Mouse (Mus musculus): ENCODE measurements at regions not wholly inside any gene's neighbourhood (a gene's known extent, or its start where the extent isn't known, plus 50 kb on each side); places are given as distances from the start of the nearest gene placed in this dataset.

DNA sequence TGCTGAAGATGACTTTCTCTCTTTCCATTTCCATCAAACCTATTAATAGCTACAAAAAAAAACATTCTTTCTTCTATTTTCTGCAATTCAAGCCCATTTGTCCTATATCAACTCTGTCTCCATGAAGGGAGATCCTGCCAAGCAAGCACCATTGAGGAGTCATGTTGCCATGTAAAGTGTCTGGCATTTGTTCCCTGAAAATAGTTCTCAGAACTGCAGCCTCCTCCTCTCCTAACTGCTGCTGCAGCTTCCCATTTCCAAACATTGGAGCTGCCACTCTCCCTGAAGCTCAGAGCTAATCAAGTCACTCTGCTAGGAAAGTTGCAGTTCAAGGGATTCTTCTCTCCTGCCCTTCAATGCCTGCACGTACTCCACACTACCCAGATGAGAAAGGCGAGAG, 151.0 kb upstream of the Aco1 start:
- no peaks in the 10 kb centered on the region for H3K9me3 ChIP-seq (ENCODE audit: low read depth, low read length)
- H3K4me3 ChIP-seq (ENCODE audit: low read depth, low read length) = no peak overlapping the region
- H3K27ac ChIP-seq (ENCODE audit: low read depth) = no peak overlapping the region
- H3K4me1 ChIP-seq (ENCODE audit: insufficient read depth) = no peaks in the 10 kb centered on the region
- ATAC-seq (ENCODE audit: insufficient read depth) (no peak), DNase-seq (no peak)
- no peaks in the 10 kb centered on the region for H3K27me3 ChIP-seq (ENCODE audit: insufficient read depth, low read length)
- H3K36me3 ChIP-seq (ENCODE audit: insufficient read depth) = no peaks in the 10 kb centered on the region
- no peak for TF ChIP-seq CTCF (IDR thresholded peaks at IDR 0.05; ENCODE audit: low read depth)
- no peak overlapping the region for H3K9ac ChIP-seq
- WGBS = 76% methylated on average over 2 of the region's 2 CpGs
- no peak overlapping the region for H3K4me2 ChIP-seq

DNA sequence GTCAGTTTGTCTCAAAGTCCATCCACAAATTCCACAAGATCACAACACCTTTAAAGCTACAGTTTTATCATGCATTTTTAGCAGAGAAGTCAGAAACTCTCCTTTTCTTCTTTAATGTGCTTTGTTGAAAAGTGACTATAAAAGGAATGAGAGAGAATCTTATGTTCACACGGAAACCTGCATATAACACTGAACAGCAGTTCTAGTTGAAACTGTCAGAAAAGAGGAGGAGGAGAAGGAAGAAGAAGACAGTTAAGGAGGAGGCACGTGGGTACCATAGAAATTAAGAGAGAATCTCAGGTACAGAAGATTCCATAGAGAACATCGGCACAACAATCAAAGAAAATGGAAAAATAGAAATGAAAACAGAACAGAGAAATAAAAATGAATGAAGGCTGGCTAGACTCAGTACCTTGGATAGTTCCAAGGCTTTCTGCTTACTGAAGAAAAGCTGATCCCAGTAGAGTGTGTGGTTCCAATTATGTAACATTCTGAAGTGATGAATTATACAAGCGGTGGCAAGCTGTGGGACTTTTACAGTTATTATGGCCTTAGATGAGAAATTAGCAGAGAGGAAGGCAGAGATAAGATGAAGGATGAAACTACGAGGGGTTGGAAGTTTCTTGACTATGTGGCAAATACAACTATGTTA, 144.0 kb upstream of the Aco1 start:
- H3K36me3 ChIP-seq (ENCODE audit: insufficient read depth) = no peaks in the 10 kb centered on the region
- TF ChIP-seq CTCF (IDR thresholded peaks at IDR 0.05; ENCODE audit: low read depth) = no peak
- H3K4me1 ChIP-seq (ENCODE audit: insufficient read depth) = no peaks in the 10 kb centered on the region
- H3K4me3 ChIP-seq (ENCODE audit: low read depth, low read length) = no peak overlapping the region
- DNase-seq (peak; percentile 37), ATAC-seq (ENCODE audit: insufficient read depth) (no peak)
- H3K27me3 ChIP-seq (ENCODE audit: insufficient read depth, low read length) = no peaks in the 10 kb centered on the region
- WGBS = 61% methylated on average over 5 of the region's 5 CpGs
- H3K4me2 ChIP-seq = no peak overlapping the region
- no peak overlapping the region for H3K9ac ChIP-seq
- no peak overlapping the region for H3K27ac ChIP-seq (ENCODE audit: low read depth)
- no peaks in the 10 kb centered on the region for H3K9me3 ChIP-seq (ENCODE audit: low read depth, low read length)

DNA sequence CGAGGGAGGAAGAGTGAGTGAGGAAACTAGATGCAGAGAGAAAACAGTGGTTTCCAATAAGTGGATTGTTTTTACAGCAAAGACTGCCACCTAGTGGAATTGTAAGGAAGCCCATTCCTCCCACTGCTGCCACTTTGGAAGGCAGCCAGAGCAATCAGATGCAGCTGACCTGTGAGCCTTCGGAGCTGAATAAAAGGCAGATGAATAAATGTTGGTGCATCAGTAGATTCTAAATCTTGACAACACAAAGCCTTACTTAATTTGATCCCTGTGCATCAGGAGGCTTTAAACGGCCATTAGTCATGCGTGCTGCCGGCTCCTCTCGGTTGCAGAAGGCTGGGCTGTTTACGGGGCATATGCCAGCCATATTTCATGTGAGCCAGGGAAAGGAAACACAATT, 128.2 kb upstream of the Aco1 start:
- no peaks in the 10 kb centered on the region for H3K36me3 ChIP-seq (ENCODE audit: insufficient read depth)
- no peaks in the 10 kb centered on the region for H3K4me1 ChIP-seq (ENCODE audit: insufficient read depth)
- no peak overlapping the region for H3K9ac ChIP-seq
- TF ChIP-seq CTCF (IDR thresholded peaks at IDR 0.05; ENCODE audit: low read depth) = peak; percentile 78
- 48% methylated on average over 7 of the region's 7 CpGs for WGBS
- no peak overlapping the region for H3K4me3 ChIP-seq (ENCODE audit: low read depth, low read length)
- DNase-seq (peak; percentile 91), ATAC-seq (ENCODE audit: insufficient read depth) (no peak; the same call in 1 of the 2 replicates)
- no peaks in the 10 kb centered on the region for H3K27me3 ChIP-seq (ENCODE audit: insufficient read depth, low read length)
- H3K27ac ChIP-seq (ENCODE audit: low read depth) = no peak overlapping the region
- H3K4me2 ChIP-seq = no peak overlapping the region
- no peaks in the 10 kb centered on the region for H3K9me3 ChIP-seq (ENCODE audit: low read depth, low read length)

DNA sequence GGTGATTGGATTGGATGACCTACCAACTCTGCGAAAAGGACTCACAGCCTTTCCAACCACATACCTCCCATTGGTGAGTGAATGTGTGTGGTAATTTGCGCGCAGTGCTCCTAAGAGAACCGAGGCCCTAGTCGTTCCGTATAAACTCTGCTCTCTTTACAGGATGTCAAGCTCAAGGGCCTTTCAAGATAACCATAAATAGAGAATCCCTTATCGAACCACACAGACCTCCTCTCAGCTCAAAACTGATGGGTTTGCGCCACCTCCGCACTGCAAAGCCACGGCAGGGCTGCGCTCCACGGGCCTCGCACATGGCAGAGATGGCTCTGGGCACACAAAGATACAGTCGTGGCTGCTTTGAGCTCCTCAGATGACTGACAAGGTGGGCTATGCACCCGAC, 126.0 kb upstream of the Aco1 start:
- Histone ChIP-seq H3K27me3 (ENCODE audit: insufficient read depth, low read length) (no peaks in the 10 kb centered on the region), H3K4me2 (no peak overlapping the region), H3K36me3 (ENCODE audit: insufficient read depth) (no peaks in the 10 kb centered on the region), H3K9ac (no peak overlapping the region), H3K4me1 (ENCODE audit: insufficient read depth) (no peaks in the 10 kb centered on the region), H3K9me3 (ENCODE audit: low read depth, low read length) (no peaks in the 10 kb centered on the region), H3K4me3 (ENCODE audit: low read depth, low read length) (no peak overlapping the region), H3K27ac (ENCODE audit: low read depth) (no peak overlapping the region)
- DNase-seq (no peak), ATAC-seq (ENCODE audit: insufficient read depth) (no peak)
- TF ChIP-seq CTCF (IDR thresholded peaks at IDR 0.05; ENCODE audit: low read depth) = no peak
- WGBS = 75% methylated on average over 15 of the region's 15 CpGs

DNA sequence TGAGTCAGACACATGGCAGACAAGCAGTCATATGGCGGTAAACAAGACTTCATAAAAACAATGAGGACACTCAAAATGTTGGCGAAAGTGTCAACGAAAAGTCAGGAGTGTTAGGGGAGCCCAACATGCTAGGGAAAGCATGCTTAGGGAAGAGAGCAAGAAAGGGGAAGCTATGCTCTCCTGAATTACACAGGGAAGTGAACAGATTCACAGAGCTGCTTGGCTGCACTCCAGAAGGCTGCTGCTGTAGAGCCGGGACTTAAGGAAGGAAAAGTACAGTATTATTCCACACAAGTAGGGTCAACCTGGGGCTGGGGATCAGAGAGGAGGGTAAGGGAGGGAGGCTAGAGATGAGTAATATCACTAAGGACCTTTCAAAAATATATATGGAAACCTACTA, 124.7 kb upstream of the Aco1 start:
- peak; percentile 50 for DNase-seq
- no peak overlapping the region for H3K4me2 ChIP-seq

DNA sequence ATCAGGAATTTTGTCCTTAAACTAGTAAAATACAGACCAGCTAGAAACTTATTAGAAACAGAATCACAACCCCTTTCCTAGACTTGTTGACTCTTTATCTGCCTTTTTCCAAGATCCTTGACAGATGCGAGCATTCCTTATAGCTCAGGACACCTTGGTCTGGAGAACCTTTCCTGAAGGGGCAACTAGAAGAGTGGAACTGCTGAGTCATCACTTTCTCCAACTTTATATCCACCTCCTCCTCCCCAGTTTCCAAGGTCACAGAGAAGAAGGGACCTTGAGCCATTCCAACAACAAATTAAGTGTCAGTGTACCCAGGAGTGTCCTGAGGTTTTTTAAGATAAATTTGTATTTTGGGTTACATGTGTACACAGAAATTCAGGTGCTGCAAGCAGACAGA, 111.5 kb upstream of the Aco1 start:
- 84% methylated on average over 1 of the region's 1 CpGs for WGBS
- ATAC-seq (ENCODE audit: insufficient read depth) (no peak), DNase-seq (no peak)
- no peaks in the 10 kb centered on the region for H3K9me3 ChIP-seq (ENCODE audit: low read depth, low read length)
- no peaks in the 10 kb centered on the region for H3K4me1 ChIP-seq (ENCODE audit: insufficient read depth)
- no peak overlapping the region for H3K4me2 ChIP-seq
- no peak overlapping the region for H3K27ac ChIP-seq (ENCODE audit: low read depth)
- no peak overlapping the region for H3K9ac ChIP-seq
- H3K36me3 ChIP-seq (ENCODE audit: insufficient read depth) = no peaks in the 10 kb centered on the region
- H3K4me3 ChIP-seq (ENCODE audit: low read depth, low read length) = no peak overlapping the region
- TF ChIP-seq CTCF (IDR thresholded peaks at IDR 0.05; ENCODE audit: low read depth) = no peak
- H3K27me3 ChIP-seq (ENCODE audit: insufficient read depth, low read length) = no peaks in the 10 kb centered on the region

More for the DNA sequence above, 124.7 kb upstream of the Aco1 start:
- H3K27me3 ChIP-seq (ENCODE audit: insufficient read depth, low read length) = no peaks in the 10 kb centered on the region
- H3K36me3 ChIP-seq (ENCODE audit: insufficient read depth) = no peaks in the 10 kb centered on the region
- no peaks in the 10 kb centered on the region for H3K4me1 ChIP-seq (ENCODE audit: insufficient read depth)
- whole genome bisulfite sequencing = 53% methylated on average over 4 of the region's 4 CpGs
- H3K9me3 ChIP-seq (ENCODE audit: low read depth, low read length) = no peaks in the 10 kb centered on the region
- H3K27ac ChIP-seq (ENCODE audit: low read depth) = no peak overlapping the region
- TF ChIP-seq CTCF (IDR thresholded peaks at IDR 0.05; ENCODE audit: low read depth) = no peak
- no peak overlapping the region for H3K4me3 ChIP-seq (ENCODE audit: low read depth, low read length)
- no peak overlapping the region for H3K9ac ChIP-seq
- ATAC-seq (ENCODE audit: insufficient read depth) = no peak

DNA sequence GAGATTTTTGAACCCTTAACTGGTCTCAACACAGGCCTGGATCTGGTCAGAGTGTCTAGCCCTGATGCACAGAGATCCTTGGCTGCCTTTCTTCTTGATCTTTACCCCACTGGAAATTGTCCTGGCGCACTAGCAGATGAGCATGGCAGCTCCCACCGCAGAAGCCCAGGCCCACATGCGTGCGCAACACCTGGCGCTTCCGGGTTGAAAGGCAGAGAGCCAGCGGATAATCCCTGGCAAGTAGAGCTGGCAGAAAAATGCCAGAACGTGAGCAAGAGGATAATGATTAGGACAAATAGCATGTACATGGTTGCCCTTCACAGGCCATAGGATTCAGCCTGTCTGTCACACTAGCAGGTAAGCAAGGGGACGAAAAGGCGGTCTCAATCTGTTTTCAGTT, 95.0 kb upstream of the Aco1 start:
- no peak for ATAC-seq (ENCODE audit: insufficient read depth)
- H3K27me3 ChIP-seq (ENCODE audit: insufficient read depth, low read length) = no peaks in the 10 kb centered on the region
- no peak overlapping the region for H3K9ac ChIP-seq
- H3K9me3 ChIP-seq (ENCODE audit: low read depth, low read length) = no peaks in the 10 kb centered on the region
- H3K4me3 ChIP-seq (ENCODE audit: low read depth, low read length) = no peak overlapping the region
- TF ChIP-seq CTCF (IDR thresholded peaks at IDR 0.05; ENCODE audit: low read depth) = no peak
- no peak overlapping the region for H3K4me2 ChIP-seq
- no peaks in the 10 kb centered on the region for H3K4me1 ChIP-seq (ENCODE audit: insufficient read depth)
- no peaks in the 10 kb centered on the region for H3K36me3 ChIP-seq (ENCODE audit: insufficient read depth)
- WGBS = 94% methylated on average over 10 of the region's 10 CpGs
- DNase-seq = no peak
- H3K27ac ChIP-seq (ENCODE audit: low read depth) = no peak overlapping the region

DNA sequence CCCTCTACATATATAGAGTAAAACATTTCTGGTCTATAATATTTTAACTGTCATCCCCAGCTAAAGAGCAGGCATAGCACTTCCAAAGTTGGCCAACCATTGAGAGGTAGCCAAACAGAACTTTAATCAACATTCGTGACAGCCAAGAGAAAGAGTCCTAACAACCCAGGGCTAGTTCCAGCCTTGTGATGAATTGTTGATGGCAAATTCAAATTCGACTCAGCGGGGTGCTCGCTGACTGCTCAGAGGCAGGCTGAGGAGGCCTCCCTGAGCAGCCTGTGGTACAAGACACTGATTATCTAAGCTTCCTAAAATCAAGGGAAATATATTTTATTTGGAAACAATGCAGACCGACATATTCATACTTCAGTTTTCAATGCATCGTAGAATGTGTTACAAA, 93.8 kb upstream of the Aco1 start:
- H3K27me3 ChIP-seq (ENCODE audit: insufficient read depth, low read length) = no peaks in the 10 kb centered on the region
- H3K27ac ChIP-seq (ENCODE audit: low read depth) = no peak overlapping the region
- H3K9ac ChIP-seq = no peak overlapping the region
- no peaks in the 10 kb centered on the region for H3K4me1 ChIP-seq (ENCODE audit: insufficient read depth)
- H3K4me3 ChIP-seq (ENCODE audit: low read depth, low read length) = no peak overlapping the region
- H3K9me3 ChIP-seq (ENCODE audit: low read depth, low read length) = no peaks in the 10 kb centered on the region
- no peaks in the 10 kb centered on the region for H3K36me3 ChIP-seq (ENCODE audit: insufficient read depth)
- TF ChIP-seq CTCF (IDR thresholded peaks at IDR 0.05; ENCODE audit: low read depth) = no peak
- H3K4me2 ChIP-seq = no peak overlapping the region
- whole genome bisulfite sequencing = 63% methylated on average over 6 of the region's 6 CpGs
- ATAC-seq (ENCODE audit: insufficient read depth) (no peak), DNase-seq (no peak)
